Mouse (Mus musculus) lung, embryonic 14.5 days (tissue): ENCODE results near the gene Mzt1. TPM values are rescaled to one million over a fixed set of nuclear protein-coding genes. Genes with fewer than 3 reads are reported as not detected.
"Not testable (repeated sequence)": the region's sequence is repeated elsewhere in the genome, so short reads cannot be mapped to it uniquely, and the experiment has no call there.

ENCODE experiments used
- ATAC-seq: fragments of 200-750 bp; cut with Nextera tagmentation; 2 replicates; pipeline ENCODE4 v1.8.0; 2017; ENCODE audit warnings: mild to moderate bottlenecking, moderate TSS enrichment, moderate library complexity; ENCODE audit not compliant: insufficient read depth
- DNase-seq: peaks from one replicate; pipeline ENCODE4 v3.0.0-alpha.2; 2015
- H3K27ac ChIP-seq: fragments of 300-500 bp; sonication (generic); 2 replicates; pipeline ENCODE4 v1.5.1; 2014; ENCODE audit warnings: low read depth, mild to moderate bottlenecking, moderate library complexity
- H3K27me3 ChIP-seq: fragments of 300-500 bp; sonication (generic); 2 replicates; pipeline ENCODE4 v1.6.1; 2014; ENCODE audit warnings: low read length, control low read depth; ENCODE audit not compliant: insufficient read depth
- H3K36me3 ChIP-seq: fragments of 300-500 bp; sonication (generic); 2 replicates; pipeline ENCODE4 v1.6.1; 2014; ENCODE audit warnings: control low read depth; ENCODE audit not compliant: insufficient read depth
- H3K4me1 ChIP-seq: fragments of 300-500 bp; sonication (generic); 2 replicates; pipeline ENCODE4 v1.6.1; 2014; ENCODE audit warnings: antibody characterized with exemption, control low read depth; ENCODE audit not compliant: insufficient read depth
- H3K4me2 ChIP-seq: fragments of 300-500 bp; sonication (generic); 2 replicates; pipeline ENCODE4 v1.6.1; 2014; ENCODE audit warnings: mild to moderate bottlenecking
- H3K4me3 ChIP-seq: fragments of 300-500 bp; sonication (generic); 2 replicates; pipeline ENCODE4 v1.5.1; 2014; ENCODE audit warnings: low read depth, low read length
- H3K9ac ChIP-seq: fragments of 300-500 bp; sonication (generic); 2 replicates; pipeline ENCODE4 v1.6.1; 2014
- H3K9me3 ChIP-seq: fragments of 300-500 bp; sonication (generic); 2 replicates; pipeline ENCODE4 v1.6.1; 2016; ENCODE audit warnings: low read depth, low read length, control low read depth
- CTCF ChIP-seq: IDR thresholded peaks from 2 replicates; pipeline ENCODE4 v1.5.1; 2016; ENCODE audit warnings: antibody characterized with exemption, low read depth
- WGBS: fragments of 180-500 bp; shearing (Covaris S2); extraction: QIAGEN DNeasy Blood & Tissue Kit; methylation state at CpG from one replicate; pipeline ENCODE4 v1.1.7; 2014; 5-methylcytosine and 5-hydroxymethylcytosine counted together
- polyA plus RNA-seq: library from polyadenylated mRNA; unstranded; fragments of >200 nt; fragmentation: Nextera tagmentation; extraction: Ambion mirVana; gene quantifications from 2 replicates; pipeline ENCODE4 v1.2.1, GENCODE M21; 2014

The Mzt1 gene
- polyA plus RNA-seq, 1 experiment from 2014 or later: 68.9 TPM

GRCm38 (mm10) chr14:99036039-99036438 lies 9.9 kb downstream of the Mzt1 start:
- Histone ChIP-seq H3K36me3 (peaks cover 38% of the 10 kb centered on the region), H3K4me3 (no peak overlapping the region), H3K4me2 (no peak overlapping the region), H3K27ac (no peak overlapping the region), H3K4me1 (no peaks in the 10 kb centered on the region), H3K9ac (no peak overlapping the region), H3K9me3 (no peaks in the 10 kb centered on the region), H3K27me3 (no peaks in the 10 kb centered on the region)
- no peak for TF ChIP-seq CTCF
- ATAC-seq (peak; percentile 69), DNase-seq (peak; percentile 50)
- WGBS: 42% methylated on average over 4 of the region's 4 CpGs

DNA sequence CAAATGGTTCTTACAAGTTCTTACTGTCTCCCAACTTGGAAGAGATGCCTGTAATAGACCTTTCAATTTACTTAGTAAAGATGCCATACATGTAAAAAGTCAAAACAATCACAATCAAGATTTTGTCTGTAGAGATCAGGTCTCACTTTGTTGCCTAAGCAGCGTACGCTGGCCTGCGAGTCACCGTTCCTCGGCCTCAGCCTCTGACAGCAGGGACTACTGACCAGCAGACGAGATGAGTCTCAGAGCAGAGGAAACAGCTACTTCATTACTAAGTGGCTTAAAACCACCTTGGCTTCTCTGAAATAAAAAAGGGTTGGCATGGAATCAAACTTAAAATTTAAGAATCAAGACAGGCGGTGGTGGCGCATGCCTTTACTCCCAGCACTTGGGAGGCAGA lies 11.1 kb downstream of the Mzt1 start:
- H3K4me2 ChIP-seq, H3K9me3 ChIP-seq, H3K27me3 ChIP-seq, ATAC-seq, H3K4me1 ChIP-seq, H3K4me3 ChIP-seq, H3K27ac ChIP-seq, H3K9ac ChIP-seq, DNase-seq: not testable (repeated sequence)
- peaks cover 38% of the 10 kb centered on the region for H3K36me3 ChIP-seq
- WGBS: 89% methylated on average over 8 of the region's 8 CpGs

DNA sequence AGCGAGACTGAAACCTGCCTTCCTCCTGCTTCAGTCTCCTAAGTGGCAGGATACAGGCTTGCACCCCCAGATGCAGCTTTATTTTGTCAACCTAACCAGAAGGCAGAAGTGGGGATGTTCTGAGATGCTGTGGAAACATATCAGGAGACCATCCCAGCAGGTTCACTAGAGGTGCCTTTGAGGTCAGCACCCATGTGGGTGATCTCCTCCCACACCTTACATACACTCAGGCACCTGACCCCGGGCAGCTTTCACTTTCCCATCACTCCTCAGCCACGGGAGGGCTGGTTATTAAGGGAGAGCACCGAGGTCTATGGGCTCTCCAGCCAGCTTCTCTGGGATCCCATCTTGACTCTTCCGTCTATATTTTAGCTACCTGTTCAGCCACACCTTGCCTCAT lies 13.3 kb downstream of the Mzt1 start:
- WGBS: 74% methylated on average over 5 of the region's 5 CpGs
- no peak for ATAC-seq
- no peak for TF ChIP-seq CTCF

DNA sequence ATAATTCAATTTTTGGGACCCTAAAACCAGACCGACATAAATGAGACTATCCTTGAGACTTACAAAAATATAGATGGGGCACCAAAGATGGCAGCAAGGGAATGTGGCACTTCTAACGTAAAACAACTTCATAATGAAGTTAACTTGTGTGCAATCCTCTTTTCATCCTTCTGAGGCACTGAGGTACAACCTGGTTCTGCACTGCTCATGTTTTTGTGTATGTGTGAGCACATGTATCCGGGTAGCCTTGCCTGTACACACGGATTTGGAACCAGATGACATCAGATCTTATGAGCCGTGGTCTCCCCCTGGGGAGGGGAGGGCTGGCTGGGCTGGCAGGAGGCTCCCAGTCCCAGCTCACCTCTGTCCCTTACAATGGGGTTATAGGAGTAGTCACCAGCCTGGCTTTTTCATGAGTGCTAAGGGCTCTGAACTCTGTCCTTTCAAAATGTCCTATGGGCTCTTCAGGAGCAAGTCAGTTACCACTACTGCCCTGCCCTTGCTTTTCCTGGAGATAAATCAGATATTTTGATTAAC lies 14.5 kb downstream of the Mzt1 start:
- no peak for ATAC-seq
- Histone ChIP-seq H3K36me3 (peaks cover 19% of the 10 kb centered on the region), H3K27me3 (no peaks in the 10 kb centered on the region), H3K9ac (no peak overlapping the region), H3K4me1 (no peaks in the 10 kb centered on the region), H3K27ac (no peak overlapping the region), H3K4me2 (no peak overlapping the region), H3K9me3 (no peaks in the 10 kb centered on the region), H3K4me3 (no peak overlapping the region)
- DNase-seq: no peak
- 78% methylated on average over 5 of the region's 5 CpGs for WGBS
- no peak for TF ChIP-seq CTCF

More for the DNA sequence above, 13.3 kb downstream of the Mzt1 start:
- Histone ChIP-seq H3K36me3 (peaks cover 24% of the 10 kb centered on the region), H3K27me3 (no peaks in the 10 kb centered on the region), H3K9ac (no peak overlapping the region), H3K4me2 (no peak overlapping the region), H3K9me3 (no peaks in the 10 kb centered on the region), H3K27ac (no peak overlapping the region), H3K4me1 (no peaks in the 10 kb centered on the region), H3K4me3 (no peak overlapping the region)
- no peak for DNase-seq

DNA sequence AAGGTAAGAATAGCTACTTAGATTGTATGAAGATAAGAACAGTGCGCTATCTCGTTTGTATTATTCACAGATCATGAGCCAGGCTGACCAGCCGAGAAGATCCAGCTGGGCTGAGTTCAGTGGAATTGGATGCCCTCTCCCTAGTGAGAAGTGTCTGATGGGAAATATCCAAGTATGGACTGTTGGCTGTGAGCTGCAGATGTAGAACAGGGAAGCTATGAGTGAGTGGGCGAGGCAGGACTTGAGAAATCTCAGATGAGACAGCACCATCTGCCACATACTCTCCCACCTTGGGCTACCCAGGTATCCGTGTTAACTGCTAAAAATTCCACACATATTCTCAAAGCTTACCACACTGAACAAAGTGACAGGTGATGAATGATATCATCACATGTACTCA lies 15.9 kb downstream of the Mzt1 start:
- H3K9ac ChIP-seq: no peak overlapping the region
- DNase-seq (peak; percentile 57), ATAC-seq (peak; percentile 63; the same call in 1 of the 2 replicates)
- no peak overlapping the region for H3K4me2 ChIP-seq
- H3K9me3 ChIP-seq: no peaks in the 10 kb centered on the region
- no peaks in the 10 kb centered on the region for H3K4me1 ChIP-seq
- H3K27ac ChIP-seq: no peak overlapping the region
- peaks cover 12% of the 10 kb centered on the region for H3K36me3 ChIP-seq
- no peak overlapping the region for H3K4me3 ChIP-seq
- no peak for TF ChIP-seq CTCF
- WGBS: 38% methylated on average over 5 of the region's 5 CpGs
- H3K27me3 ChIP-seq: no peaks in the 10 kb centered on the region

DNA sequence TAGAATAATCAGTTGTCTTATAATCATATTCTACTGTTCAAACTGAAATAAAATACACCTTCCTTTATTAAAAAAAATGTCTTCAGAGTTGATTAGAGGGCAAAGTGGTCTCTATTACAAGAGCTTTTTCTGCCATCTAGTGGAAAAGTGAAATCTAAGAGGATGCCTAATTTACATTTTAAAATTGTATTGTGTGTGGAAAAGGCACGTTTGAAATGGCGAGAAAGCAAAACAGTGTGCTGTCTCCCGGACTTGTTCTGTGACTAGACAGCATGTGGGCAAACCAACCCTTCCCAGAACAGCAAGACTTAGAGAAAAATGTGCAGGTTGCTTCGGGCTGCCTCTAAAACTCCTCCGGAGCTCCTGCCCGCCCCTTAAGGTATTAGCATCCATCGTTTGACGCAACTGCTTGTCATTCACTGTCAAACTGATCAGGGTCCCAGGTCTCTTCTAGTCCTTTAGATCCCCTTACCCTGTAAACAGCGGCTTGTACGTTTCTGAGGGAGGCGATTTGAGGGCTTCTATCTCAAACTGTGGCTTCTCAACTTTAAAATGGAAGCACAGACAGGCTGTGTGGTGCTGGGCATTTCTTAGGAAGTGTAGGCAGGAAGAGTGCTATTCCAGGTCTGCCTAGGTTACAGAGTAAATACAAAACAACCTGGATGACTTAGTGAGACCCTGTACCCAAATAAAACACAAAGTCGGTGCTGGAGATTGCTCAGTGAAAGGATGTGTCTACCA lies 23.4 kb downstream of the Mzt1 start:
- no peak for ATAC-seq
- Histone ChIP-seq H3K4me2 (peak overlapping the region; percentile 48), H3K9ac (no peak overlapping the region; the same call in 1 of the 2 replicates), H3K9me3 (no peaks in the 10 kb centered on the region), H3K4me1 (no peaks in the 10 kb centered on the region), H3K4me3 (no peak overlapping the region), H3K27ac (no peak overlapping the region), H3K36me3 (no peaks in the 10 kb centered on the region), H3K27me3 (no peaks in the 10 kb centered on the region)
- 35% methylated on average over 12 of the region's 12 CpGs for whole genome bisulfite sequencing
- peak; percentile 50 for TF ChIP-seq CTCF
- peak; percentile 81 for DNase-seq

DNA sequence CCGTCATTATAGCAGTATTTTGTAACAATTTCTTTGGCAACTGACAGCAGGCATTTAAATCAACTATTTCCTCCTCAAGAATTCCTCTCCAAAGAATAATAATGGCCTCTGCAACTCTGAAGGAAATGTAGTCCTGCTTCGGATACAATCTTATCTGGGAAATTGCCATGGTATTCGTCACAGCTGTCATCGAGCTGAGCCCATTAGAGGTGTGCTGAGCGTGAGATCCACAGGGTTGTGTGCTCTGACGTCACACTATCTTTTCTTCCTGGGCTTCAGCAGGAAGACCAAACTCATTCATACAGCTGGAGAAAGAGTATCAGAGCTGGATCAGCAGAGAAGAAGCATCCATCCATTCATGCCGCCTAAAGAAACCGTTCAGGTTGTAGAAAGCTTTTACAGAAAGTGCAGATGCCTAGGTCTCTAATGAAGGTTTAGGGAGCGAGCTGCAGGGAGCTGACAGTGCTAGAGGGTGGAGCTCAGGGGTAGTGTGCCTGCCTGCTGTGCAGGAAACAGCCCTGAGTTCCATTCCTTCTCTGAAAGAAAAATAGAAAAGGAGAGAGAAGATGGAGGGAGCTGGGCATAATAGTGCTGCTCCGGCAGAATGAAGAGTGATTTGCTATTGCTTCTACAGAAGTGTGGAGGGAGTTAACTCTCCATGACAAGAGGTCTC lies 26.7 kb downstream of the Mzt1 start:
- no peak for TF ChIP-seq CTCF
- Histone ChIP-seq H3K36me3 (no peaks in the 10 kb centered on the region), H3K4me3 (no peak overlapping the region), H3K9me3 (no peaks in the 10 kb centered on the region), H3K9ac (no peak overlapping the region), H3K27ac (no peak overlapping the region), H3K27me3 (no peaks in the 10 kb centered on the region), H3K4me1 (no peaks in the 10 kb centered on the region), H3K4me2 (0 out of 2 replicates have a peak overlapping the region, but pooled peaks have one; percentile 12)
- WGBS: 37% methylated on average over 10 of the region's 10 CpGs
- no peak; the same call in 1 of the 2 replicates for ATAC-seq
- DNase-seq: no peak
